Mouse (Mus musculus): ENCODE measurements around the gene Slc9a9.

GRCm38 (mm10) chr9:94851550-94851949 lies 181.8 kb downstream of the Slc9a9 start:
- TF ChIP-seq ZC3H11A (IDR thresholded peaks at IDR 0.05; ENCODE audit: low read depth, low read length), result no peak
- no peak for TF ChIP-seq CTCF (IDR thresholded peaks at IDR 0.05 in 2 of 3, conservative IDR thresholded peaks at IDR 0.05 in 1 of 3; ENCODE audit: control insufficient read depth in 1 of 3, insufficient read depth in 1 of 3, low read depth in 2 of 3, low read length in 3 of 3, poor library complexity in 1 of 3, severe bottlenecking in 1 of 3)
- TF ChIP-seq ZKSCAN1 (IDR thresholded peaks at IDR 0.05; ENCODE audit: low read depth, low read length), result no peak
- TF ChIP-seq RCOR1 (IDR thresholded peaks at IDR 0.05; ENCODE audit: low read depth, low read length), result no peak
- TF ChIP-seq ETS1 (IDR thresholded peaks at IDR 0.05; ENCODE audit: low read depth, low read length), result no peak
- TF ChIP-seq TBP (IDR thresholded peaks at IDR 0.05; ENCODE audit: low read depth, low read length), result no peak
- no peak for TF ChIP-seq NELFE (IDR thresholded peaks at IDR 0.05; ENCODE audit: low read depth, low read length)
- no peak for TF ChIP-seq USF2 (IDR thresholded peaks at IDR 0.05; ENCODE audit: borderline replicate concordance in 1 of 2, insufficient read depth in 1 of 2, low read depth in 1 of 2, low read length in 2 of 2)
- no peak for TF ChIP-seq POLR2AphosphoS2 (IDR thresholded peaks at IDR 0.05; ENCODE audit: low read length)
- TF ChIP-seq JUND (IDR thresholded peaks at IDR 0.05; ENCODE audit: low read depth, low read length), result no peak
- TF ChIP-seq GATA1 (IDR thresholded peaks at IDR 0.05; ENCODE audit: low read depth, low read length), result no peak

Data from MEL (cell line).